Mouse (Mus musculus) heart, postnatal 0 days (tissue): ENCODE measurements around the gene Filip1. TPM values are rescaled to one million over a fixed set of nuclear protein-coding genes. Genes with fewer than 3 reads are reported as not detected.
"Not testable (repeated sequence)": the region's sequence is repeated elsewhere in the genome, so short reads cannot be mapped to it uniquely, and the experiment has no call there.

Experiments used
- ATAC-seq: fragments of 200-750 bp; cut with Nextera tagmentation; 2 replicates; pipeline ENCODE4 v1.8.0; 2017; ENCODE audit warnings: low read depth, moderate number of reproducible peaks, moderate library complexity; ENCODE audit not compliant: insufficient read depth
- DNase-seq: peaks from one replicate; pipeline ENCODE4 v3.0.0-alpha.2; 2016; ENCODE audit warnings: low spot score
- H3K27ac ChIP-seq: fragments of 300-500 bp; sonication (generic); 2 replicates; pipeline ENCODE4 v1.5.1; 2014; ENCODE audit warnings: low read depth, mild to moderate bottlenecking
- H3K27me3 ChIP-seq: fragments of 300-500 bp; sonication (generic); 2 replicates; pipeline ENCODE4 v1.6.1; 2014; ENCODE audit warnings: low read length, mixed read lengths; ENCODE audit not compliant: control insufficient read depth, insufficient read depth
- H3K36me3 ChIP-seq: fragments of 300-500 bp; sonication (generic); replicated peaks from 2 replicates; pipeline ENCODE4 v1.6.1; 2014; ENCODE audit warnings: low read length, mixed read lengths; ENCODE audit not compliant: control insufficient read depth, insufficient read depth
- H3K4me1 ChIP-seq: fragments of 300-500 bp; sonication (generic); 2 replicates; pipeline ENCODE4 v1.6.1; 2014; ENCODE audit warnings: antibody characterized with exemption; ENCODE audit not compliant: control insufficient read depth, insufficient read depth
- H3K4me2 ChIP-seq: fragments of 300-500 bp; sonication (generic); 2 replicates; pipeline ENCODE4 v1.6.1; 2014; ENCODE audit warnings: low read depth, mild to moderate bottlenecking, low read length, moderate library complexity
- H3K4me3 ChIP-seq: fragments of 300-500 bp; sonication (generic); 2 replicates; pipeline ENCODE4 v1.5.1; 2014; ENCODE audit warnings: low read depth, low read length
- H3K9ac ChIP-seq: fragments of 300-500 bp; sonication (generic); replicated peaks from 2 replicates; pipeline ENCODE4 v1.6.1; 2014; ENCODE audit warnings: low read depth, low read length, mixed read lengths
- H3K9me3 ChIP-seq: fragments of 300-500 bp; sonication (generic); replicated peaks from 2 replicates; pipeline ENCODE4 v1.6.1; 2016; ENCODE audit warnings: low read length; ENCODE audit not compliant: control insufficient read depth
- CTCF ChIP-seq: IDR thresholded peaks from 2 replicates; pipeline ENCODE4 v1.5.1; 2016; ENCODE audit warnings: antibody characterized with exemption, control low read depth, low read depth
- EP300 ChIP-seq: IDR thresholded peaks from 2 replicates; pipeline ENCODE4 v1.6.1; 2016; ENCODE audit warnings: antibody characterized with exemption, low read depth
- WGBS: fragments of 180-500 bp; shearing (Covaris S2); extraction: QIAGEN DNeasy Blood & Tissue Kit; methylation state at CpG from one replicate; pipeline ENCODE4 v1.1.7; 2014; 5-methylcytosine and 5-hydroxymethylcytosine counted together
- polyA plus RNA-seq: library from polyadenylated mRNA; unstranded; fragments of >200 nt; fragmentation: Nextera tagmentation; extraction: Ambion mirVana; gene quantifications from 2 replicates; pipeline ENCODE4 v1.2.1, GENCODE M21; 2015
- total RNA-seq: library from RNA; depleted of rRNA; stranded (reverse); fragments of >200 nt; gene quantifications from 2 replicates; pipeline ENCODE4 v1.2.3, GENCODE M21; 2014; ENCODE audit warnings: low replicate concordance

Filip1 gene
- total and polyA plus RNA-seq, 2 experiments from 2014 or later = 27.4 to 39.0 TPM

GRCm38 (mm10) chr9:80037997-80038383 lies 25.3 kb upstream of the Filip1 start:
- no peaks in the 10 kb centered on the region for H3K27me3 ChIP-seq
- no peaks in the 10 kb centered on the region for H3K36me3 ChIP-seq
- H3K27ac ChIP-seq = no peak overlapping the region
- no peaks in the 10 kb centered on the region for H3K4me1 ChIP-seq
- H3K9me3 ChIP-seq = no peaks in the 10 kb centered on the region
- ATAC-seq (no peak), DNase-seq (no peak)
- H3K4me3 ChIP-seq = no peak overlapping the region
- H3K4me2 ChIP-seq = no peak overlapping the region
- no peak overlapping the region for H3K9ac ChIP-seq
- TF ChIP-seq EP300 (no peak), CTCF (no peak)

GRCm38 (mm10) chr9:80037262-80037996 lies 24.8 kb upstream of the Filip1 start:
- WGBS = 88% methylated on average over 13 of the region's 13 CpGs
- Histone ChIP-seq H3K27me3 (no peaks in the 10 kb centered on the region), H3K36me3 (no peaks in the 10 kb centered on the region), H3K27ac (no peak overlapping the region), H3K4me1 (no peaks in the 10 kb centered on the region), H3K9me3 (no peaks in the 10 kb centered on the region), H3K4me3 (no peak overlapping the region), H3K4me2 (no peak overlapping the region), H3K9ac (no peak overlapping the region)
- no peak for ATAC-seq
- no peak for TF ChIP-seq CTCF
- no peak for TF ChIP-seq EP300
- no peak for DNase-seq

GRCm38 (mm10) chr9:80026581-80027021 lies 13.9 kb upstream of the Filip1 start:
- no peaks in the 10 kb centered on the region for H3K27me3 ChIP-seq
- 31% methylated on average over 6 of the region's 6 CpGs for WGBS
- ATAC-seq (peak; percentile 59), DNase-seq (peak; percentile 48)
- peak overlapping the region; percentile 35 for H3K27ac ChIP-seq
- no peaks in the 10 kb centered on the region for H3K36me3 ChIP-seq
- 0 out of 2 replicates have a peak, but pooled peaks have one; percentile 22 for TF ChIP-seq EP300
- TF ChIP-seq CTCF = no peak
- H3K4me2 ChIP-seq = no peak overlapping the region
- H3K9ac ChIP-seq = no peak overlapping the region
- no peak overlapping the region for H3K4me3 ChIP-seq
- H3K4me1 ChIP-seq = peaks cover 12% of the 10 kb centered on the region
- no peaks in the 10 kb centered on the region for H3K9me3 ChIP-seq

GRCm38 (mm10) chr9:80026017-80026416 lies 13.4 kb upstream of the Filip1 start:
- Histone ChIP-seq H3K27ac (peak overlapping the region; percentile 35), H3K9ac (no peak overlapping the region), H3K9me3 (no peaks in the 10 kb centered on the region), H3K36me3 (no peaks in the 10 kb centered on the region), H3K4me1 (peaks cover 12% of the 10 kb centered on the region), H3K27me3 (no peaks in the 10 kb centered on the region), H3K4me3 (no peak overlapping the region), H3K4me2 (no peak overlapping the region)
- DNase-seq = peak; percentile 80
- peak; percentile 68 for ATAC-seq
- TF ChIP-seq EP300 = no peak
- TF ChIP-seq CTCF = peak; percentile 95
- 1% methylated on average over 2 of the region's 2 CpGs for WGBS

- 89% methylated on average over 5 of the region's 5 CpGs for WGBS
- DNase-seq, H3K27ac ChIP-seq, H3K27me3 ChIP-seq, H3K9ac ChIP-seq, H3K4me2 ChIP-seq, H3K9me3 ChIP-seq, H3K4me3 ChIP-seq, ATAC-seq, H3K36me3 ChIP-seq: not testable (repeated sequence)
- H3K4me1 ChIP-seq = peaks cover 12% of the 10 kb centered on the region
These were observed 12.7 kb upstream of the Filip1 start for GRCm38 (mm10) chr9:80025347-80025746.

- Histone ChIP-seq H3K9ac (no peak overlapping the region), H3K4me2 (no peak overlapping the region), H3K36me3 (no peaks in the 10 kb centered on the region), H3K4me3 (no peak overlapping the region), H3K27me3 (no peaks in the 10 kb centered on the region), H3K9me3 (no peaks in the 10 kb centered on the region), H3K27ac (peak overlapping the region; percentile 69), H3K4me1 (peaks cover 12% of the 10 kb centered on the region)
- peak; percentile 31 for DNase-seq
- TF ChIP-seq CTCF (no peak), EP300 (no peak)
- 46% methylated on average over 8 of the region's 8 CpGs for WGBS
- ATAC-seq = peak; percentile 59
These were observed 10.2 kb upstream of the Filip1 start for GRCm38 (mm10) chr9:80022821-80023220.
